Mouse (Mus musculus): ENCODE measurements around the gene Prkce. TPM values are rescaled to one million over a fixed set of nuclear protein-coding genes. Genes with fewer than 3 reads are reported as not detected.

Gene Prkce
- polyA plus RNA-seq, 1 experiment from 2014 or later, result 6.7 TPM

DNA sequence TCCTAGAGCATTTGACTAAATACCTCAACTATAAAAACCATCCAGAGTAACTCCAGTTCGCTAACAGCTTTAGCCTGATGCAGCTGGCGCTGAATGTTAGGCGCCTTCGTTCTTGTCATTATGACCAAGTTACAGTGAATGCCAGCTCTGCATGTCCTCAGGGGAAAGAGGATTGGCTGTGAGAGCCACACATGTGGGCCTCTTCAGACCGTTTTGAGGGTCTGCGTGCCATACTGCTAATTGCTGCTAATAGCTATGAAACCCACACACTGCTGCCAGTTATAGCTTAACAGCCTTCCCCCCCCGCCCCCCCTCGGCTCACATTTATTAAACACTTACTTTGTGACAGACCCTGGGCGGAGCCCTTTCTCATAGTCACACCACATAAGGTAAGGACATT is 210.3 kb downstream of the Prkce start:
- Histone ChIP-seq H3K9ac (no peak overlapping the region), H3K27ac (no peak overlapping the region), H3K36me3 (no peaks in the 10 kb centered on the region), H3K4me1 (peaks cover 48% of the 10 kb centered on the region), H3K27me3 (no peaks in the 10 kb centered on the region), H3K4me2 (replicated peaks) (no peak overlapping the region), H3K4me3 (no peak overlapping the region), H3K9me3 (no peaks in the 10 kb centered on the region)
- 43% methylated on average over 9 of the region's 9 CpGs for WGBS
- no peak for ATAC-seq (ENCODE audit: low FRiP score, low read depth)

DNA sequence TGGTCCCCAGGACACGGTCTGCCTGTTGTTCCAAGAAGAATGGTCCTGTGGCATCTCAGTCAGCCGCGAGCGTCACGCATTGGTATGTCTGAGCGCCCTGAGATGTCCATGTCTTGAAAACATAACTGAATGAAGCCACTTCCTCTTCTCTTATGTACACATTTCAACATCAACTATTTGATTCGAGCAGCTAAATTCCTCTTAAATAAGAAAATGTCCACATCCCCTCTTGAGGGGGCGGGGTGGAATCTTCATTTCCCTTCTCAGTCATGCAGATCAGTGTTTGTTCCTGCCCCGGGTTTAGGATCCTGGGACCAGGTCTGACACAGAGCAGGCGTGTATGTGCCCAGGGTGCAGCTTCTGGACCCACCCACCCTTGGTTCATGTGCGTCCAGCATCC is 211.0 kb downstream of the Prkce start:
- Histone ChIP-seq H3K36me3 (no peaks in the 10 kb centered on the region), H3K9ac (no peak overlapping the region), H3K4me1 (peaks cover 49% of the 10 kb centered on the region), H3K4me3 (no peak overlapping the region), H3K4me2 (replicated peaks) (no peak overlapping the region), H3K27me3 (no peaks in the 10 kb centered on the region), H3K27ac (no peak overlapping the region), H3K9me3 (no peaks in the 10 kb centered on the region)
- 84% methylated on average over 11 of the region's 11 CpGs for WGBS
- no peak for ATAC-seq (ENCODE audit: low FRiP score, low read depth)

DNA sequence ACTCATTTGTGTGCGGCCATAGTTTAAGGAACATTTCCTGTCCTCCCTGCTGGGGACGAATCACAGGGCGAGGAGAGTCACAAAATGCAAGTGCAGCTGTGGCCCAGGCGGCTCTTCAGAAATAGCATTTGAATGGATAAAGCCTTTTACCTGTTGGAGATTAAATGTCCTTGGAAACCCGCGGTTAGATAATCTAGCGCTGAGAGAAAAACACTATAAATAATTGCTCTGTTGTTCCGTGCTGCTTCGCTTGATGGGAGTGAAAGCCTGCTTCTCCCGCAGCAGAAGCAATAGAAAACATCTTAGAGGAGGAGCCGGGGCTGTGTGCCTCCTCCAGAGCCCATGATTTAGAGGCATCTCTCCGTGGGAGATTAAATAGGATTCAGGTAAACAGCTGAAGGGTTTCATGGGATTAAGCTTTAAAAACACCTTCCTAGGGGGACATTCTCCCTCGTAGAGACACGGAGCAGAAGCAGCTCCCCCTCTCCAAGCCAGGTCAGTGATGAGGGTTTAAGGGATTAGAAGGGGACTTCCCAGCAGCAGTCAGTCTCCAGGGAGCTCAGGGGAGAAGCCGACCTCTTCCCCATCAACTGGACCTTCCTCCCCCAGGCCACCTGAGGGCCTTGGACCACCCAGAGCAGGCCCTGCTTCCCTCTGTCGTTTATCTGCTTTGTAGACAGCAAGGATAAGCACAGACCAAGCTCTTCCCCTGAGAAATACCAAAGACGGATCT is 212.0 kb downstream of the Prkce start:
- Histone ChIP-seq H3K4me2 (replicated peaks) (no peak overlapping the region), H3K9me3 (no peaks in the 10 kb centered on the region), H3K36me3 (no peaks in the 10 kb centered on the region), H3K4me1 (peaks cover 54% of the 10 kb centered on the region), H3K4me3 (no peak overlapping the region), H3K9ac (no peak overlapping the region), H3K27me3 (no peaks in the 10 kb centered on the region), H3K27ac (no peak overlapping the region)
- ATAC-seq (ENCODE audit: low FRiP score, low read depth), result no peak
- WGBS, result 11% methylated on average over 17 of the region's 17 CpGs

DNA sequence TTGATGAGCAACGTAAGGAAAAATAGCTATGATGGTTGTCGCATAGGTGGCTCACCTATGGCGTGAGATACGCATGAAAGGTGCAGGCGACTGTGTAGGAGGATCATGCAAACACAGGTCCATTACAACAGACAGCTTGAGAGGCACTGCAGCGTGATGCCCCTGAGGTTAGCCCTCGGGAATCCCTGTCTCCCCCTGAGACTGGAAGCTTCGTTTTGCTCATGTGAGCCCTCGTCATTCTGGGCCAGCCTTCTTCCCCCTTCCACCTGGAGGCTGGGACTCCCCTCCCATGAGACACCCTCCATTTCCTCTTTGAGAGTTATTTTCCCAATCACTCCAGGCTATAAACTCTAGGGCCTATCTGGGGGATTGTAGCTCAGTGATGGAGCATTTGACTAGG is 213.9 kb downstream of the Prkce start:
- peaks cover 51% of the 10 kb centered on the region for H3K4me1 ChIP-seq
- no peaks in the 10 kb centered on the region for H3K36me3 ChIP-seq
- H3K9me3 ChIP-seq, result no peaks in the 10 kb centered on the region
- H3K9ac ChIP-seq, result no peak overlapping the region
- H3K4me3 ChIP-seq, result no peak overlapping the region
- H3K27ac ChIP-seq, result no peak overlapping the region
- ATAC-seq (ENCODE audit: low FRiP score, low read depth), result no peak
- no peaks in the 10 kb centered on the region for H3K27me3 ChIP-seq
- 73% methylated on average over 9 of the region's 9 CpGs for WGBS
- no peak overlapping the region for H3K4me2 ChIP-seq (replicated peaks)

DNA sequence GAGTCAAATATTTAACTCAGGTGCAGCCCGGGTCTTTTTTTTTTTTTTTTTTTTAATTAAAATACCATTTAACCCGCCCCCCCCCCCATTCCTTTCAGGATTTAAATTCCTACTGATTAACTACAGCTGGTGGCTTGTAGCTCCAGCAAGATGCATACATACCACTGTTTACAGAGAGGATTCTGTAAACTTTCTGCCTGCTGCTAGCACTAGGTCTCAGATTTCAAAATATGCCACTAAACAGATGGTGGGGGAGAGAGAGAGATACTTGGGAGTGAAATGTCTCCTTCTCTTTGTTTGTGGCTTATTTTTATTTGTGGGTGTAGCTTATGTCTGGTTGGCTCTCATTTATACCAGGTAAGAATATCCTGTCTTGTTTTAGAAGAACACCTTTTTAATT is 215.3 kb downstream of the Prkce start:
- no peak for ATAC-seq (ENCODE audit: low FRiP score, low read depth)
- Histone ChIP-seq H3K27ac (no peak overlapping the region), H3K9me3 (no peaks in the 10 kb centered on the region), H3K36me3 (no peaks in the 10 kb centered on the region), H3K4me2 (replicated peaks) (no peak overlapping the region), H3K9ac (no peak overlapping the region), H3K4me1 (peaks cover 42% of the 10 kb centered on the region), H3K4me3 (no peak overlapping the region), H3K27me3 (no peaks in the 10 kb centered on the region)
- WGBS, result 4% methylated on average over 2 of the region's 2 CpGs

DNA sequence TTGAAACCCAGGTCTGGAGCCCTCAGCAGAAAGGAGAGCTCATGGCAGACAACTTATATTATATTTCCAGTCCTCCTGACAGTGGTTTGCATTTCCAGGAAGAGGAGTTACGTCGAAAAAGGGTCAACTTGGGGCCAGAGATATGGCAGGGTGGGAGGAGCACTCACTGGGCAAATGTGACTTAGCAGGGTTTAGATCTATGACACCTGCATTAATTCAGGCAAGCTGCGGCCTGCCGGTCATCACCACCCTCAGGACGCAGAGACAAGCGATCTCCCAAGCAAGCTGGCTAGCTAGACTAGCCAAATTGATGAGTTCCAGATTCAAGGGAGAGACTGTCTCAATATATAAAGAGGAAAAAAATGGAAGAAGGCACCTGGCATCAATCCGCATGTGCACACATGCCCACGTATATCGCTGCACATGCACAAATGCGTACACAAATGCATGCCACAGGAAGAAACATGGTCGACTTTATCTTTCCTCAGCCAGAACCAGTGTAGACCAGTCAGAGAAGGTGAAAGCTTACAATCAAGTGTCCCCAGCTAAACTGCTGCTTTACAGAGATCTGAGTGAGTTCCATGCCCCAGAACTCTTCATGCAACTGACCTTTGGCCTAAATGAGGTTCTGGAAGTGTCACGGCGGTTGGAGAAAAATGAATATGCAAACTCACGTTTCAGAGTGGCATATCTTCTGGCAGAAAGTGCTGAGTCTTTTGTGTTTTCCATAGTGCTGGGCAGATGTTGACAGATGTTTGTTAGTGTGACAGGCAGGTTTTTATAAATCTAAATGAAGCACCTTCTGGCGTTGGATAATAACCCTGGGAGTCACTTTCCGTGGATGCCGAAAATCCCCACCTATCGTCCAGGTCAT is 216.4 kb downstream of the Prkce start:
- H3K36me3 ChIP-seq, result no peaks in the 10 kb centered on the region
- no peak overlapping the region for H3K9ac ChIP-seq
- WGBS, result 62% methylated on average over 18 of the region's 18 CpGs
- no peak for ATAC-seq (ENCODE audit: low FRiP score, low read depth)
- H3K9me3 ChIP-seq, result no peaks in the 10 kb centered on the region
- H3K27me3 ChIP-seq, result no peaks in the 10 kb centered on the region
- peaks cover 39% of the 10 kb centered on the region for H3K4me1 ChIP-seq
- no peak overlapping the region for H3K4me2 ChIP-seq (replicated peaks)
- H3K27ac ChIP-seq, result no peak overlapping the region
- no peak overlapping the region for H3K4me3 ChIP-seq

DNA sequence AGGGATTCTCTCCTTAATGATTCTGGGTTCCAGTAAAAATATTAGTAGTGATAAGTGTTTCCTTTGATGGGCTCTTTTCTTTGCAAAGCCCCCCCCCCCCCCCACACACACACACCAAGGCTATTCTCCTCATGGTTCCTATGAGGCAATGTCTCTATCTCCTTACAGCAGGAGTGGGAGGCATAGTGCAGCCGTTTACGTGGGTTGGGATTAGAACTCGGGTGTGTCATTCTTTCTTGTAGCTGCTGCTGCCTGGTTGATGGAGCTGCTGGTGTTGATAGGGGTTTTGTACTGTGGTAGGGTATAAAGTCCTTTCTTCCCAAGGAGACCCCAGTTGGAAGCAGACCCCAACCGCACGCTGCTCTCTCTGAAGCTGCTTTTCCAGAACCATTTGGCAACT is 224.9 kb downstream of the Prkce start:
- H3K36me3 ChIP-seq, result no peaks in the 10 kb centered on the region
- H3K9me3 ChIP-seq, result no peaks in the 10 kb centered on the region
- 89% methylated on average over 5 of the region's 5 CpGs for whole genome bisulfite sequencing
- no peaks in the 10 kb centered on the region for H3K27me3 ChIP-seq
- no peak for ATAC-seq (ENCODE audit: low FRiP score, low read depth)
- H3K27ac ChIP-seq, result no peak overlapping the region
- H3K4me1 ChIP-seq, result peaks cover 9% of the 10 kb centered on the region
- H3K4me3 ChIP-seq, result no peak overlapping the region
- H3K9ac ChIP-seq, result no peak overlapping the region
- H3K4me2 ChIP-seq (replicated peaks), result no peak overlapping the region

DNA sequence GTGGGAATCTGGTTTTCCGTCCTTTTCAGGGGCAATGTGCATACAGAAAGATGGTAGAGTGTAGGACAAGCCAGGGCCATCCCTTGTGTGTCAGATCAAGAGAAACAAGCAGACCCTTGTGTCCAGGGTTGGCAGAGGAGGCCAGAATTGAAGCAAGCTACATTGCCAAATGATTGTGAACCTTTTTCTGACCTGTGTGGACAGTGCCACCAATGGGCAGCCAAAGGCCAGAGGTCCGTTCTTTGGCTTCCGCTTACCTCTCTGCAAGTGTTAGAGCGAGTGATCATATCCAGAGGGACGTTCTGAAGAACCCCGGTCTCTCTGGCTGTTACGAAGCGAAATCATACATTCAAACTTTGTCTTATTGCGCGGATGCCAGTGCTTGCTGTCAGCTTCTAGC is 225.6 kb downstream of the Prkce start:
- 97% methylated on average over 10 of the region's 10 CpGs for WGBS
- H3K4me3 ChIP-seq, result no peak overlapping the region
- no peaks in the 10 kb centered on the region for H3K9me3 ChIP-seq
- no peak for ATAC-seq (ENCODE audit: low FRiP score, low read depth)
- no peaks in the 10 kb centered on the region for H3K27me3 ChIP-seq
- H3K36me3 ChIP-seq, result no peaks in the 10 kb centered on the region
- H3K27ac ChIP-seq, result no peak overlapping the region
- no peak overlapping the region for H3K9ac ChIP-seq
- peaks cover 9% of the 10 kb centered on the region for H3K4me1 ChIP-seq
- H3K4me2 ChIP-seq (replicated peaks), result no peak overlapping the region

DNA sequence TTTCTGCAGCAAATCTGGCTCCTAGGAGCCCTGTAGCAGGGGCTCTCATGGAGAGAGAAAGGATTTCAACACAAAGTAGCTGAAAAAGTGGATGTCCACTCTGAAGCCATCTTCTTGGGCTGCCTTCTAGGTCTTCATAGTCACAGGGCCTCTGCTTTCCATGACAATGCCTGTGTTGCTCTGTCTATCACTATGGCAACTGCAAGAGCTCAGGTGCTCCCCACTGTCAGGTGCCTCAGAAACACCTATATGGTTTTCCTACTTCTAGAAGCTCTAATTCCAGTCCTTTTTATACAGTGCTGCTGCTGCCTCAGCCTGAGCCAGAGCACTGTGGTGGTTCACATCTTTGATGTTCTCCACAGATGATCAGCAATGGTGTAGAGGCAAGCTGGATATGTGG is 229.5 kb downstream of the Prkce start:
- Histone ChIP-seq H3K9ac (no peak overlapping the region), H3K9me3 (no peaks in the 10 kb centered on the region), H3K4me3 (no peak overlapping the region), H3K36me3 (no peaks in the 10 kb centered on the region), H3K4me1 (peaks cover 12% of the 10 kb centered on the region), H3K4me2 (replicated peaks) (no peak overlapping the region), H3K27me3 (no peaks in the 10 kb centered on the region), H3K27ac (no peak overlapping the region)
- ATAC-seq (ENCODE audit: low FRiP score, low read depth), result no peak

DNA sequence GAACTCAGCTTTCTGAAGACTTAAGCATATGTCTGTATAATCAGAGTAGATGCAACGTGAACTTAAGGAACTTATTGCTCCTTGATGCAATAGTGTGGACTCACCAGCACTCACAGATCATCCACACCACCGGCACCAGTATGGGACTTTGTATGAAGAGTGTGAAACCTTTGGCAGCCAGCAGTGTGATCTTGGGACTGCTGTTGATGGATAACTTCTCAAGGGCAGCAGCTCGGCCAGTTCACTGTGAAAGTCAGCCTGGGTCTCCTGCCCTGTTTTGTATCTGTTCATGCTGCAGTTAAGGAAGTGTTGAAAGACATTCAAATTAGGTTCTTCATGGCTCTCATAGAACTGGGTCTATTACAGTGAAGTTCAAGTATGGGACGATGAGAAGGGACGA is 230.1 kb downstream of the Prkce start:
- H3K4me2 ChIP-seq (replicated peaks), result no peak overlapping the region
- ATAC-seq (ENCODE audit: low FRiP score, low read depth), result no peak
- WGBS, result 81% methylated on average over 5 of the region's 5 CpGs
- no peaks in the 10 kb centered on the region for H3K27me3 ChIP-seq
- no peaks in the 10 kb centered on the region for H3K36me3 ChIP-seq
- H3K9ac ChIP-seq, result no peak overlapping the region
- peaks cover 12% of the 10 kb centered on the region for H3K4me1 ChIP-seq
- H3K4me3 ChIP-seq, result no peak overlapping the region
- H3K9me3 ChIP-seq, result no peaks in the 10 kb centered on the region
- no peak overlapping the region for H3K27ac ChIP-seq

DNA sequence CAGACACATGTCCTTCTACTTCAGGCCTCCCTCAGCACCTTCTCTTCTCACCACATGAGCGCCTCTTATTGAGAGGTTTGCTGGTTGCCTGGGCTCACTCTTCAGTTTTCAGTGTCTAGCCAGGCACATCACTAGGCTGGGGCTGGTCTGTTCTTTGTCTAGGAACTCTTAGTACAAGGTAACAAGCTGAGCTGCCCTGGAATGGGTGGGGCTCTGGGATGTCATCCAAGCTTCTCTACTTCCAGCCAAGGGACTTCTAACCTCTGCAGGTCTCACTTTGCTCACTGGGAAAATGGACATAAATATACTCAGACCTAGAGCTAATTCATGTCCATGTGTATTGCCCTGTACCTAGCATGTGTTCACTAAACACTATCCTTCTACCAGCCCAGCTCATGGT is 230.6 kb downstream of the Prkce start:
- Histone ChIP-seq H3K9me3 (no peaks in the 10 kb centered on the region), H3K27ac (no peak overlapping the region), H3K4me3 (no peak overlapping the region), H3K4me2 (replicated peaks) (no peak overlapping the region), H3K36me3 (no peaks in the 10 kb centered on the region), H3K4me1 (peaks cover 12% of the 10 kb centered on the region), H3K27me3 (no peaks in the 10 kb centered on the region), H3K9ac (no peak overlapping the region)
- WGBS, result 89% methylated on average over 1 of the region's 1 CpGs
- no peak for ATAC-seq (ENCODE audit: low FRiP score, low read depth)

DNA sequence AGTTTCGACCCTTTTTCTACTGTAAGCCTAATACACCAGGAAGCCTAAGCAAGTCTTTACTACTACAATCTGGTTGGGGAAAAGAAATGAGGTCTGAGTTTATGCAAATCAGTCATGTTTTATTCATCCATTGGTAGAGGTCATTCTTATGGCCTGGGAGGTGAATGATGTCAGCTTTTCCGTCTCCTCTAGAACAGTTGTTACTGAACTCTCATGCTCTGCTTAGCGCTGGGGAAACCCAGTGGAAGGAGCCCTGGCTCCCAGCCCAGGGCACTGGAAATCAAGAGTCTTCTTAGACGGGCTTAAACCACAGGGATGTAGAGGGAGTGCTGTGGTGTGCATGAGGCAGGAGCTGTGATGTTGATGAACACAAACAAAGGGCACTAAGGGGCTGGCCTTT is 232.4 kb downstream of the Prkce start:
- H3K36me3 ChIP-seq, result no peaks in the 10 kb centered on the region
- no peak overlapping the region for H3K4me3 ChIP-seq
- peaks cover 28% of the 10 kb centered on the region for H3K4me1 ChIP-seq
- no peak for ATAC-seq (ENCODE audit: low FRiP score, low read depth)
- no peaks in the 10 kb centered on the region for H3K9me3 ChIP-seq
- 69% methylated on average over 4 of the region's 4 CpGs for WGBS
- H3K4me2 ChIP-seq (replicated peaks), result no peak overlapping the region
- H3K9ac ChIP-seq, result no peak overlapping the region
- H3K27me3 ChIP-seq, result no peaks in the 10 kb centered on the region
- no peak overlapping the region for H3K27ac ChIP-seq
